Mouse (Mus musculus): ENCODE data around the gene Dennd1c. TPM values are rescaled to one million over a fixed set of nuclear protein-coding genes. Genes with fewer than 3 reads are reported as not detected.

Dennd1c gene
- under 1 TPM; 0.22 to 0.56 TPM for total RNA-seq (2021)
- long read RNA-seq, experiment 1, partial matches to known transcripts, result 0 of 1 reads
- long read RNA-seq, experiment 1, other reads (novel, unspliced or antisense), result 1 of 1 reads
- long read RNA-seq, experiment 2, result 0 reads

GRCm38 (mm10) chr17:57078336-57078735 lies at the start of gene Dennd1c:
Gene Dennd1c, minus strand, starts transcription at chr17:57078514.
- no peak for DNase-seq
- intact Hi-C loops (cut with DNase I), result no loop called here
- peak within 1 kb of the TSS; percentile 56; the same call in 1 of the 2 replicates for H3K27ac ChIP-seq
- peak within 1 kb of the TSS; percentile 43 for H3K4me3 ChIP-seq
- TF ChIP-seq CTCF (IDR thresholded peaks at IDR 0.05), result no peak

- TF ChIP-seq CTCF (IDR thresholded peaks at IDR 0.05), result no peak
- no peak overlapping the region for H3K27ac ChIP-seq
- intact Hi-C loops (cut with DNase I), result no loop called here
- no peak overlapping the region for H3K4me3 ChIP-seq
- DNase-seq, result no peak
Observed at GRCm38 (mm10) chr17:57125853-57126622, 47.7 kb upstream of the Dennd1c start.

GRCm38 (mm10) chr17:57124792-57125191 lies 46.5 kb upstream of the Dennd1c start:
- intact Hi-C loops (cut with DNase I), result no loop called here
- TF ChIP-seq CTCF (IDR thresholded peaks at IDR 0.05), result no peak
- DNase-seq, result no peak

GRCm38 (mm10) chr17:57123192-57124118 lies 45.1 kb upstream of the Dennd1c start:
- no peak overlapping the region for H3K4me3 ChIP-seq
- no peak for DNase-seq
- H3K27ac ChIP-seq, result no peak overlapping the region
- no peak for TF ChIP-seq CTCF (IDR thresholded peaks at IDR 0.05)
- intact Hi-C loops (cut with DNase I), result no loop called here

More at GRCm38 (mm10) chr17:57124792-57125191, 46.5 kb upstream of the Dennd1c start:
- Histone ChIP-seq H3K27ac (no peak overlapping the region), H3K4me3 (no peak overlapping the region)

- H3K4me3 ChIP-seq, result no peak overlapping the region
- DNase-seq, result no peak
- no peak for TF ChIP-seq CTCF (IDR thresholded peaks at IDR 0.05)
- intact Hi-C loops (cut with DNase I), result no loop called here
- H3K27ac ChIP-seq, result no peak overlapping the region
Observed at GRCm38 (mm10) chr17:57121856-57122255, 43.5 kb upstream of the Dennd1c start.

- peak; percentile 63 for DNase-seq
- TF ChIP-seq CTCF (IDR thresholded peaks at IDR 0.05), result no peak
- intact Hi-C loops (cut with DNase I), result no loop called here
- H3K4me3 ChIP-seq, result no peak overlapping the region
- H3K27ac ChIP-seq, result no peak overlapping the region
Observed at GRCm38 (mm10) chr17:57118524-57119349, 40.4 kb upstream of the Dennd1c start.

- no peak for DNase-seq
- intact Hi-C loops (cut with DNase I), result no loop called here
- Histone ChIP-seq H3K27ac (no peak overlapping the region), H3K4me3 (no peak overlapping the region)
- TF ChIP-seq CTCF (IDR thresholded peaks at IDR 0.05), result no peak
Observed at GRCm38 (mm10) chr17:57116801-57117200, 38.5 kb upstream of the Dennd1c start.

GRCm38 (mm10) chr17:57112768-57113474 lies 34.6 kb upstream of the Dennd1c start:
- intact Hi-C loops (cut with DNase I), result no loop called here
- Histone ChIP-seq H3K27ac (no peak overlapping the region), H3K4me3 (no peak overlapping the region)
- TF ChIP-seq CTCF (IDR thresholded peaks at IDR 0.05), result no peak
- no peak for DNase-seq

GRCm38 (mm10) chr17:57110005-57110404 lies 31.7 kb upstream of the Dennd1c start:
- Histone ChIP-seq H3K4me3 (no peak overlapping the region), H3K27ac (no peak overlapping the region)
- no peak for TF ChIP-seq CTCF (IDR thresholded peaks at IDR 0.05)
- no peak for DNase-seq
- intact Hi-C loops (cut with DNase I), result no loop called here

- DNase-seq, result no peak
- Histone ChIP-seq H3K4me3 (no peak overlapping the region), H3K27ac (no peak overlapping the region)
- no peak for TF ChIP-seq CTCF (IDR thresholded peaks at IDR 0.05)
- intact Hi-C loops (cut with DNase I), result no loop called here
Observed at GRCm38 (mm10) chr17:57108666-57109171, 30.4 kb upstream of the Dennd1c start.

- Histone ChIP-seq H3K27ac (no peak overlapping the region), H3K4me3 (no peak overlapping the region)
- TF ChIP-seq CTCF (IDR thresholded peaks at IDR 0.05), result no peak
- DNase-seq, result no peak
- intact Hi-C loops (cut with DNase I), result no loop called here
Observed at GRCm38 (mm10) chr17:57108040-57108665, 29.8 kb upstream of the Dennd1c start.
